Mouse (Mus musculus) gastrocnemius, postnatal 4 days (tissue): ENCODE data around the gene Sart1. TPM values are rescaled to one million over a fixed set of nuclear protein-coding genes. Genes with fewer than 3 reads are reported as not detected.
"Not testable (repeated sequence)": the region's sequence is repeated elsewhere in the genome, so short reads cannot be mapped to it uniquely, and the experiment has no call there.

ENCODE experiments used
- DNase-seq, 2 experiments: peaks; one replicate each; pipeline ENCODE4 v3.0.0; 2021 to 2022; ENCODE audit warnings: low spot score in 2 of 2, mixed read lengths in 2 of 2
- total RNA-seq, 2 experiments: library from RNA; stranded (reverse); gene quantifications; 2 replicates each; pipeline ENCODE4 v1.2.3; 2021

Sart1 gene
- total RNA-seq, 2 experiments from 2014 or later, result 53.3 to 56.8 TPM

- DNase-seq, result no peak
Observed at GRCm38 (mm10) chr19:5374748-5375147, 13.8 kb downstream of the Sart1 start.

GRCm38 (mm10) chr19:5374177-5374576 lies 14.3 kb downstream of the Sart1 start:
- DNase-seq, result no peak

GRCm38 (mm10) chr19:5372724-5373123 lies 15.8 kb downstream of the Sart1 start:
- no peak for DNase-seq

DNA sequence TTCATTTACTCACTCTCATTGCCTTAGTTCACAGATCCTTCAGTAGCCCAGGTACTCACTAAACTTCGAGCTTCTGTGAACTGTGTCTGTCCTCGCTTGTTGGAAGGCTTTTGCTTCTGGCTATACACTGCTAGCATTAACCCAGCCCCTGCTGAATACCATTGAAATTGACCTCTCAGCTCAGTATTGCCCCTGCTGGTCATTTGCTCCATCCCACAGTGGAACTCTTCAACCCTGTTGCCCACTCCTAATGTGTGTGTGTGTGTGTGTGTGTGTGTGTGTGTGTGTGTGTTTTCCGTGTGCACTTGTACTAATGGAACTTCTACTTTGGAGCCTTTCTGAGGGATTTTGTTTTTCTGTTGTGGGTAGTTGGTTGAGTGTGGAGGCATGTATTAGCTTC lies 17.6 kb downstream of the Sart1 start:
- no peak for DNase-seq

DNA sequence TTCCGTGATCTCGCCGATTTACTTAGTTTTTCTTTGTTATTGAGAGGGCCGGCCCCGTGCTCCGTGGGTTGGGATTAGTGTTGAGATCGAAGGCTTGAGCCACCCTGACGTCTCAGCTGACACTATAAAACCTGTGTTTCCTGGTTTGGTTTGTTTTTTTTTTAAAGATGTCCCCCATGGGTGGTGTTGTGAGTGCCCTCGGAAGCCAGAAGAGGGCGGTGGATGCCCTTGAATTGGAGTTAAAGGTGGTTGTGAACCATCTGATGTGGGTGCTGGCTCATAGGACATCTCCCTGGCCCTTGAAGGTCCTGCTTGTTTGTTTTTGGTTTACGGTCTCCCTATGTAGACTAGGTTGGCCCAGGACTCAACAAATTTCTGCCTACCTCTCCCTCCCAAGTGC lies 21.0 kb downstream of the Sart1 start:
- DNase-seq, result no peak

GRCm38 (mm10) chr19:5367053-5367359 lies 21.5 kb downstream of the Sart1 start, which contains the start of gene Banf1:
TSS of gene Banf1 (minus strand) at chr19:5367168.
- no peak for DNase-seq

DNA sequence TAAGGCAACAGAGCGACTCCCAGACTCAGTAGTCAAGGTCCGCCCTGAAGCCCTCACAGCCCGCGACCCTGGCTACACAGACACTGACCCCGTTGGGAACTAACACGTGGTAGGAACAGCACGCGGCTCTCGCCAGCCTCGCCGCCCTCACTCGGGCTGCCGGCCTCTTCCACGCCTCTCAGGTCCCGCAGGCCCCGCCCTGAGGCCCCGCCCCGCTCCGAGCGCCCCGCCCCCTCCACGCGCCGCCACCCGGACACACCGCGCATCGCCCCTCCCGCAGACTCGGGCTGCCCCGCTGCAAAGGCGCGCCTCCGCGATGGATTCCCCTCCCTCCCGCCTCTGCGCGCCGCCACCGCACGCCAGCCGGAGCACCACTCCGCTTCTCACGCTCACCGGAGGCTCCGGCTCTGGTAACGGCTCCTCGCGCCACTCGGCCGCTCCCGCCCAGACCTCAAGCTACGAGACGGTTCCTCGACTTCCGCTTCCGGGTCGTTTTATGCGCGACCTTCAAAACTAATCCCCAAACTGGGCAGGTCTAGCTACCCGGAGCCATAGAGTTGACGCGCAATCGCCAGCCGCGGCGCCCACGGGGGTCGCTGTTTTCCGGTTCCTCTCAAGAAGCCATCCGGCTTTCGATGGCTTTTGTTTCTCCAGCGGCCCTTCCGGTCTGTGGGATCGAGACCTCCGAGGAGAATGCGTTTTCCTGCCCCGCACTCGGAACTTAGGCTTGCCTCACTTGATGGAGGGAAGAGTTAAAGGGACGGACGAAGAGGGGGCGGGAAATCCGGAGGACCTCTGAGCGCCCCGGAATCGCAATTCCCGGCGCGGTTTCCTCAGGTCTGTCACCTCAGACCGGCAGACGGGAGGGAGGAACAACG lies 22.1 kb downstream of the Sart1 start, which contains the start of gene Eif1ad:
Gene Eif1ad (plus strand): TSS at position 567 of the 878 bp plus-strand sequence.
- peak; percentile 81 to 97 for DNase-seq

DNA sequence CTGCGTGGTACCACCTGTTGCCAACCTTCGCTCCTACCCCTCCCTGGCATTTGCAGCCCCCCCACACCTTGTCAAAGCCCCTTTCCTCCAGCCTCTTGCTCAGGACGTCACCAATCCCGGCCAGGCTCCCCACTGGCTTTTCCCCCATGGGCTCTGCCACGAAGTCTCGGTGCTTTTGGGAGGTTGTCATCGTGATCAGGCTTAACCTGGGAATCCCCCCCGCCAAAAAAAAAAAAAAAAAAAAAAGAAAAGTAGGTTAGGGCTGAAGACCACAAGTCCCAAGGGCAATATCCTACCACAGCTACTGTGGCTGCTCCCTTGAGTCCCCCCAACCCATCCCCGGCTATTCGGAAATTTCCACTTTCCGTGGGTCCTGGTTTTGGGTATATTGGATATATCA lies 22.8 kb downstream of the Sart1 start:
- DNase-seq, result no peak

DNA sequence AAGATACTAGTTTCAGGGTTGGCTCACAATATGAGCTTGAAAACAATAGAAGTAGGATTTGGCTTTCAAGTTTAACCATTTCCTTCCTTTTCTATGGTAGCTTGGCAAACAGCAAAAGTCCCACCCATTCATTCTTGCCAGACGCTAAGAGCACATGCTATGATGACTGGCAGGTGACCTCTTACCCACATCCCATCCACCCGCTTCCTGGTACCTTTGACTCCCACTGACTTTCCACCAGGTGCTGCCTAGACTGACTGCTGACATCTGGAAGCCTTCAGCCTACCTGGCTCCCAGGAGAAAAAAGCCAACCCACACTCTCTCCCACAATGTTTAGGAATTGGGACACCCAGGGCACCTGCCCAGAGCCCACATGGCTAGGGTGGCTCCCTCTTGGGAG lies 24.4 kb downstream of the Sart1 start:
- DNase-seq, result no peak

- DNase-seq, result no peak
Observed at GRCm38 (mm10) chr19:5362186-5362585, 26.3 kb downstream of the Sart1 start.

- DNase-seq, result no peak
Observed at GRCm38 (mm10) chr19:5356080-5356479, 32.4 kb downstream of the Sart1 start.

DNA sequence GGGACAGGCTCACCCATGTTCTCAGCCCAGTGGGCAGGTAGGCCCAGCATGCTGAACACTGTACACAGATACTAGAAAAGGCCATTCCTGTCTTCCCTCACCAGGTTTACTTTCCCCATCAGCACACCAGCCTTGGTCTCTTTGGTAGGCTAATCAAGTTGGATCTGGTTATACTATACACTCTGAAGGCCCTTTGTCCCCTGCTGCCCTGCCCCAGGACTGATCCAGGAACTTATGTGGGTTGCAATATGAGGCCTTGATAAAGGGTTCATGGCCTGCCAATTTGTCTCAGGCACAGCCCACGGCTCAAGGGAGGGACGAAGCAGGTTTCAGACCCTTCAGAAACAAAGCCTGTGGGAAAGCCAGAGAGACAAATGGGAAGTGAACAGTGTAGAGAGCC lies 34.9 kb downstream of the Sart1 start:
- no peak for DNase-seq

GRCm38 (mm10) chr19:5349502-5349873 lies 39.0 kb downstream of the Sart1 start, which contains the start of gene Cst6:
TSS of gene Cst6 (minus strand) at chr19:5349574.
- not testable (repeated sequence) for DNase-seq

DNA sequence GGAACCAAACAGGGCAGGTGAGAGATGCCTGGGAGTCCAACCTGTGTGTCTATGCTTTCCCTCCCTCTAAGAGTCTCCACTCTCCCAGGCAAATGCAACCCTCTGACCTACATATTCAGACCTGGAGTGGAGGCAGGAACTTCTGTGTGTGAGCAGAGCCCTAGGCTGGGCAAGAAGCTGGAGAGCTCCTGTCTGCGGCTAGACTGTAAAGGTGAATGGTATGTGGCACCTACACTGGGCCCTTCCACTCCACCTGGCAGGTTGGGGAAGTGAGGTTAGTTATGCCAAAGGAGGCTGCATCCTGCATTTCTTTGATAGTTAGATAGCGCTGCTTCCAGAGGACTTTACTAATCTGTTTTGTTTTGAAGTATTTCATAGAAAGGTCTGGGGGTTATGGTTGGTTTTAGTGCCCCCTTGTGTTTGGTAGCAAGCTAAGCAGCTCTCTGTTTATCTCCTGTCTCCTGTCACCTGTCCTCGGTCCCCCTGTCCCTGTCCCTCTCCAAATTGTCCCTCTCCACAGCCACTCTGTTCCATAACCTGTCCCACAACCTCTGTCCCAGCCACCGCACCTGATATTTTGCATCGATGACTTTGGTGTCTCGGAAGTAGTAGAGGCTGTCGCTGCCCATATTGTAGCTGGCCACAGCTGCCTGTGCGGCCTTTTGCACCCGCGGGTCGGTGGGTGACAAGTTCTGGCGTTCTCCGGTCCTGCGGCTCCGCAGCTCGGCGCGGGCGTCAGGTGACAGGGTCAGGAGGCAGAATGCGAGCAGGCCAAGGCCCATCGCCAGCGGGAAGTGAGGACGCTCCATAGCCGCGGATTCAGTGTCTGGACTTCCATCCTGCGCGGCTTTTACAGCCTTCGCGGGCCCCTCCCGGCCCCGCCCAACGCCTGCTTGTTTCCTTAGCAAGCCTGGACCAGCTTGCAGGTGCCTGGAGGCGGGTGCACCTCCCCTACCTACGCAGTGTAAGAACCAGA lies 39.7 kb downstream of the Sart1 start:
- peak in 1 of 2 experiments; percentile 25 for DNase-seq

DNA sequence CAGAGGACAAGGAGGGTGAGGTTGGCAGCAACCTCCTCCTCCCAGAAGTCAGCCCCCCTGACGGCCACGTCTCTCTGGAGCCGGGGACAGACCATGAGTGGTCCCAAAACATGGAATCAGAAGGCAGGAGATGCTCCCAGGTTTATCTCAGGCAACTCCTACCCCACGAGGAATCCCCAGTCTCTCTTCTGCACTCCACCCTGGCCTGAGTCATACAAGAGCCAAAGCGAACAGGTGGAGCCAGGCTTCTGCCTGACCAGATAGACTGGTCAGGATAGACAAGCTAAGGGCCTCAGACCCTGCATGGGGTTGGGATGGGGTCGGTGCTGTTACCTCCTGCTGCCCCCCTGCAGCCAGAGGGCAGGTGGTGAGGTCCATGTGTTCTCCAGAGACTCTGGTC lies 40.4 kb downstream of the Sart1 start:
- DNase-seq, result no peak

- DNase-seq, result no peak
Observed at GRCm38 (mm10) chr19:5345297-5346131, 43.0 kb downstream of the Sart1 start.

DNA sequence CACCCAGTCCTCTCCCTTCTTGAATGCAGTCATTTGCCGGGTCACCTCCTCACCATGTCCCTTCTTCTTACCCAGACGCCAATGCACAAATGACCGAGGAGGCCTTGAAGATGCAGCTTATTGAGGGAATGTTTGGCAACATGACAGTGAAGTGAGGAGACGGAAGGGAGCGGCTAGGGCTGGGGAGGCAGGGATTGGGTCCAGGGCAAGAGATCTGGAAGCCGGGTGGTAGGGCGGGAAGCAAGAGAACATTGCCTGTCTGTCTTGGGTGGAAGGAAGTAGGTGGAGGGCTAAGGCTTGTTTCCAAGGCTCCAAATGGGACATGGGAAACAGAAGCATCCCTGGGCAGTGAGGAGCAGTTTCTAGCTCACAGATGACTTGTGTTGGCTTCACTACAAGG lies 47.1 kb downstream of the Sart1 start:
- DNase-seq, result no peak

- peak; percentile 30 to 78 for DNase-seq
Observed at GRCm38 (mm10) chr19:5337975-5338374, 50.5 kb downstream of the Sart1 start.

- no peak for DNase-seq
Observed at GRCm38 (mm10) chr19:5335441-5335840, 53.1 kb downstream of the Sart1 start, which contains the start of gene Catsper1. TSS of gene Catsper1 (plus strand) at chr19:5335741.

DNA sequence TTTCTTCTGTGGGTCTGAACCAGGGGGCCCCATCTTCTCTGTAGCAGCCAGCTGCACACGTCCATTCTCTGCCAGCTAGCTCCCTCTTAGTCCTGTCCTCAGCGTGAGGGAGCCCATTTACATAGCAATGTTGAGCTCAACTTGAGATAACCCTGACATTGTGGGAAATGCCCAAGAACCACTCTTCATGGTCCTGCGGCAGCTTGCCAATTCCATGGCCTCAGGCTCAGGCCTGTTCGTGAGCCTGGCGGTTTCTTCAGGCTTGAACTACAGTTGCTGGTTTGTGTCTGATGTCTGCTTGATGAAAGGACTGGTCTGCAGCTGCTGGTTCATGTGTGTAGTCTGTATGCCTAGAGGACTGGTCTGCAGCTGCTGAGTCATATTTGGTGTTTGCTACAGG lies 53.8 kb downstream of the Sart1 start:
- DNase-seq, result no peak

- no peak for DNase-seq
Observed at GRCm38 (mm10) chr19:5327970-5328369, 60.5 kb downstream of the Sart1 start.
